Mouse (Mus musculus) frontal cortex, postnatal 14 days (tissue): Measurements from ENCODE around the gene Tagln2.

Experiments used
- DNase-seq, 2 experiments: peaks; one replicate each; pipeline ENCODE4 v3.0.0; 2022; ENCODE audit warnings: low spot score in 2 of 2

Gene Tagln2

DNA sequence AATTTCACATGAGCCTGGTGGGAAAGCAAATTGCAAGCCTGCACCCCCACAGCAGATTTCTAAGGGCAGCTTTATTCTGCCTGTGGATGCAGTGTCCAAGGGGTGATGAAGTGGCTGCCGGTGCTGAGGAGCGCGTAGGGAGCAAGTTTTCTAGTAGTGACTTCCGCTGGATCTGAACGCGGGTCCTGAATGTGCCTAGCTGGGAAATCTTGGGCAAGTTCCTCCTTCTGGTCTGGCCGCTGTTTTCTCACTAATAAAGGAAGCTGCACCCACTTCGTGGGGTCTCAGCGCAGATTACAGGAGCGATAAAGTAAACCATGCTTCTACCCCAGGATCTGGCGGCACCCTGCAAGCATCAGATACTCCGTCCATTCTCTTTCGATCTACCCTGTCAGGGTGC, 18.7 kb upstream of the Tagln2 start:
- DNase-seq = no peak

DNA sequence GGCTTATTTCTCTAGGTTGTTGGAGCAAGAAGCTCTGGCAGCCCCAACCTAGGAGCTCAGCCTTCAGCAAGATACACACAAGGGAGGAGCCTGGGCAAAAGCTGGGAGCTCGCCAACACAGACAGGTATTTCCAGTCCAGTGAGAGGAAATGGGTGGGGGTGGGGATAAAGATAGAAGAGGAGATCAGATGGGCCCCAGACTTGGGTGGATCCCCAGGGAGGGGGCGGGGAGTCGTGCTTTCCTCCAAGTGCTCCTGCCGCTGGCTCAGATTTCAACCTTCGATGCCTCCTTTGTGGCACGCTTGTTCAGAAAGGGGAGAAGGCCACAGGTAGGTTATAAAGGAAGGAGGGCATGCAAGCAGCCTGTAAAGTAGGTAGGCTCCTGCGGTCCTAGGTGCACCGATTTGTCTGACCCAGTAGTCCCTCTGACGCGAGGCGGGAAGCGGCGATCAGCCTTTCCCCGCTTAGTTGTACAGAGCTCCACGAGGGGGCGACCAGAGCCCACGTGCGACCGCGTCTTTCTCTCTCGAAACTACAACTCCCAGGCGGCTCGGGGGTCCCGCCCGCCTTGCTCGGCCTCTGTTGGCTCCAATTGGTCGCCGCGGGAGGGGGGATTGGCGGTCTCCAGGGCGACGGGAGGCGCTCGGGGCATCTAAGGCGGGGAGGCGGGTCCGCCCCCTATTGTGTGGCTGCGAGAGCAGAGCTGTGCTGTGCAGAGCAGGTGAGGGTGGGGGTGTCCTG, 18.1 kb upstream of the Tagln2 start, which contains the start of gene Igsf9:
Gene Igsf9, plus strand, starts transcription at position 249 of the 741 bp plus-strand sequence.
- DNase-seq = peak; percentile 91 to 93

DNA sequence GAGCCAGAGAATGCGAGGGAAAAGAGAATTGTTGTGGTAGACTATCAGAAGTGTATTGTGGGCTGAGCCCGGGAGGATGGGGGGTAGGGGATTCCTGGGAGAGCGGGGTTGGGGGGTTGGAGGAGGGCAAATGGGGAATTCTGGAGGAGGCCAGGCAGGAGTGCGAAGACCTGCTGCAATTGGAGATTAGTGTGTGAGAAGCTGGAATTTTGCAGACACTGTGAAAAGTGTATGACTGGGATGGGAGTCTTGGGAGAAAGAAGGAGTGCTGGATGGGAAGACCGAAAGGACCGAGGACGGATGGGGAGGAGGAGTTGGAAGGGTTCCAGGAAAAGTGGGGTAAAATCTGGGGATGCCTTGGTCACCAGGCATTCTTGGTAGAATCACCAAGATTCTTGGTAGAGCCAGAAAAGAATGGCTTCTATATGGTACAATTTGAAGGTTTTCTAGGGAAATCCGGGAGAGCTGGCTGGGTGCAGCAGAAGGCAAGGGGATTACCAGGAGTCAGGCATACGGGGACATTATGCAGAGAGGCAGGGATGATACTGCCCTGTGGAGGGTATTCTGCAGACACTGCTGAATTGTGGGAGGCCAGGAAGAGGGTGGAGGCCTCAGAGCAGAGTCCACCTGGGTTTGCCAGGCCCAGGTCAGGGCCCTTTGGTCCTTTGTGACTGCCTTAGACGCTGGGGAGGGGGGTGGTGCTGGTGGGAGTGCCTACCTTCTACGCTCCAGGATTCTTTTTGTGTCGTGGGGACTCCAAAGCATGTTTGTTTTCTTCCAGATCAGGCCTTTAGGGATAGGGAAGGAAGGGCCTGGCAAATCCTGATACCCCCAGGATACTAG, 17.1 kb upstream of the Tagln2 start:
- peak in 1 of 2 experiments; percentile 5 for DNase-seq

- peak in 1 of 2 experiments; percentile 4 for DNase-seq
Observed at GRCm38 (mm10) chr1:172483361-172483660, 16.5 kb upstream of the Tagln2 start.

DNA sequence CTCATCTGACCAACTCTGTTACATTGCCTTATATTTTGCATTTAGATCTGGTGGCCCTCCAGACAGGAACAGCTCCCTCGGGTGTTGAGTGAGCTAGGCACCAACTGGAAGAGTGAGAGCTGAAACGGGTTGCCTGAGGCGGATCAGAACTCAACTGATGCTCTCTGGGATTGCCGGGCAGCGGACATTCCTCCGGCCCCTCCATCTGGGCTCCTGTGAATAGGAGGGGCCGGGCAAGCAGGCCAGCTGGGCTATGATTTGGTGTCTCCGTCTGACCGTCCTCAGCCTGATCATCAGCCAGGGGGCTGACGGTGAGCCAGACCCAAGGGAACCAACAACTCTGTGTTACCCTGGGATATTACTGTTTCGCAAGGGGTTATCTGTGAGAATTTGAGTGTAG, 15.6 kb upstream of the Tagln2 start:
- DNase-seq = no peak

GRCm38 (mm10) chr1:172484671-172485070, 15.2 kb upstream of the Tagln2 start:
- peak in 1 of 2 experiments; percentile 4 for DNase-seq

GRCm38 (mm10) chr1:172485821-172486220, 14.0 kb upstream of the Tagln2 start:
- DNase-seq = no peak

- no peak for DNase-seq
Observed at GRCm38 (mm10) chr1:172486236-172486635, 13.6 kb upstream of the Tagln2 start.

GRCm38 (mm10) chr1:172486651-172487050, 13.2 kb upstream of the Tagln2 start:
- DNase-seq = no peak

- no peak for DNase-seq
Observed at GRCm38 (mm10) chr1:172487859-172488258, 12.0 kb upstream of the Tagln2 start.

DNA sequence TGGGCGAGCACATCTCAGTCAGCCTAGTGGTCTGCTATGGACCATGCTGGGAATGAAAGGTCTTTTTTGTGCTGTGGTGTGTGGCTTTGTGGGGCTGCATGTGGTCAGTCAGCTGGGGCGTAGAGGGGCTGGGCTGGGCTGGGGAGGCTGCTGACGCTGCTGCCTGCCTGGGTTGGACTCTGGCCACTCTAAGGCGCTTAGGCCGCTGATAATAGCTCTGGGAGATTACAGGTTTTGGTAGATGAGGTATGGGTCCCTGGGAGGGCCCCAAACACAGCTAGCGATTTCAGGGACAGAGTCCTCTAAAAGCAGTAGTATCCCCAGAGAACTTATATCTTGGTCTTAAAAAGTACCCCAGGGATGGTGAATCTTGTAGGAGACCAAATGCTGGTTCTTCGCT, 11.0 kb upstream of the Tagln2 start:
- no peak for DNase-seq

GRCm38 (mm10) chr1:172489585-172490250, 10.1 kb upstream of the Tagln2 start:
- DNase-seq = no peak

DNA sequence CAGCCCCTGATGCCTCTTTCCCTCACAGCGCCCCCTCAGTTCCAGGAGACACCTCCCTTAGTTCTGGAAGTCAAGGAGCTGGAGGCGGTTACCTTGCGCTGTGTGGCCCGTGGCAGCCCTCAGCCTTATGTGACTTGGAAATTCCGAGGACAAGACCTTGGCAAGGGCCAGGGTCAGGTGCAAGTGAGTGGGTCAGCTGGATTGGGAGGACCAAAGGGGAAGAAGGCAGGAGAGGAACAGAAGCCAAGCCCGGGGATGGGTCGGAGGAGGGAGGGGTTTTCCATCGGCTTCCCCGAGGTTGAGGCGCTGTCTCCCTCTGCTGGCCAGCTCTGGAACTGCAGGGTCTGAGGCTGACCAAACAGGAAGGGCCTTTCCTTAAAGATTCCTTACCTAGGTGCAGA, 9.6 kb upstream of the Tagln2 start:
- DNase-seq = peak; percentile 73 to 88

GRCm38 (mm10) chr1:172492047-172492446, 7.8 kb upstream of the Tagln2 start:
- peak in 1 of 2 experiments; percentile 6 for DNase-seq

GRCm38 (mm10) chr1:172493516-172493915, 6.3 kb upstream of the Tagln2 start:
- DNase-seq = peak in 1 of 2 experiments; percentile 5

DNA sequence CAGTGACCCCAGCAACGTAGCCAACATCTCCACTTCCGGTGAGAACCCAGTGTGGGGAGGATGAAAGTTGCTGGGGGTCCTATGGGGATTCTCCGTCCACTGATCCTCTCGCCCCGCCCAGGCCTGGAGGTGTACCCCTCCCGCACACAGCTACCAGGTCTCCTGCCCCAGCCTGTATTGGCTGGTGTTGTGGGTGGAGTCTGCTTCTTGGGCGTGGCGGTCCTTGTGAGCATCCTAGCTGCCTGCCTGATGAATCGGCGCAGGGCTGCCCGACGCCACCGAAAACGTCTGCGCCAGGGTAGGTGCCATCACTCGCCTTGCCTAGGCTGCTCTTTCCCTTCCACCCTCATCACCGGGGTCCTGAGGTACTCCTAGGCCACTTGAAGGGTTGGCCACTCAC, 3.8 kb upstream of the Tagln2 start:
- DNase-seq = no peak

GRCm38 (mm10) chr1:172497428-172497827, 2.4 kb upstream of the Tagln2 start:
- no peak for DNase-seq

DNA sequence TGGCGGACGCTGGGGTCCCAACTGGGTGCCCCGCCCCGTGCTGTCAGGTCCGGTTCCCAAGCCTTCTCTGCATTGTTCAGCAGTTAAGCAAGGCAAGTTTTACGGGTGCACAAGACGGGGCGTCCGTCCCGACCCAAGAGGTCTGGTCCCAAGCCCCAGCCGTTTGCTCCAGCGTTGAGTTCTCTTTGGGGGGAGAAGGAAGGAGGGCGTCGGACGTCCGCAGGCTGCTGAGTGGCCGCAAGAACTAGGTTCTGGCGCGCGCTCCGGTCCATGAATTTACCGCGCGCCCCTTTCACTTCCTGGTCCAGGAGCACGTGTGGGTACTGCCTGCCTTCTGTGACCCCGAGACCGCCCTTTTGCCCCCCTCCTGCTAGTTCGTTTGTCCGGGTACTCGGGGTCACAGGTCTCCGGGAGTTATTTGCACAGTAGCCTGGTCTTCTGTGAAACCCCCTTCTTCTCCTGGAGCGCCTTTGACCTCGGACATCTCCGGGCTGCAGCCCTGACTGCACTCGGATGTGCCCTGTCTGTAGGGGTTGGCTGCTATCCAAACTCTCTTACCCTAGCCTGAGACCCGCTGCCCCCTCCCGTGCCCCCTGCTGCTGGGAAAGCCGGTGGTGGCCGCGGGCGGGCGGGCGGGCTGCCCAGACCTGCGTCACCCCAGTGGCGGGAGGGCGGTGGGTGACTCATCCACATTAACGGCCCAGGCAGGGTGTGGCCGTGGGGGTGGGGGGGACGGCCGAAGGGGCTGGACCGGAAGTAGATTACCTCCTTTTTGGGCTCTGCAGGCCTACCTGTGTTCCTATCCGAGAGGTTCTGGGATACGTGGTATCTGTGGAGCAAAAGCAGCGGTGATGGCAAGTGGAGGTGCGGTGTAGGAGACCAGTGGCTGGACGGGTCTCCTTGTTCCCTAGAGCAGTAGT, 864 bp downstream of the Tagln2 start:
- DNase-seq = no peak

GRCm38 (mm10) chr1:172501371-172502144, 1.7 kb downstream of the Tagln2 start:
- DNase-seq = no peak
